Mouse (Mus musculus): ENCODE measurements around the gene Nphp3.
A peak's percentile ranks its signal among the peaks of the same experiment; 100 is the strongest.

Nphp3 gene

DNA sequence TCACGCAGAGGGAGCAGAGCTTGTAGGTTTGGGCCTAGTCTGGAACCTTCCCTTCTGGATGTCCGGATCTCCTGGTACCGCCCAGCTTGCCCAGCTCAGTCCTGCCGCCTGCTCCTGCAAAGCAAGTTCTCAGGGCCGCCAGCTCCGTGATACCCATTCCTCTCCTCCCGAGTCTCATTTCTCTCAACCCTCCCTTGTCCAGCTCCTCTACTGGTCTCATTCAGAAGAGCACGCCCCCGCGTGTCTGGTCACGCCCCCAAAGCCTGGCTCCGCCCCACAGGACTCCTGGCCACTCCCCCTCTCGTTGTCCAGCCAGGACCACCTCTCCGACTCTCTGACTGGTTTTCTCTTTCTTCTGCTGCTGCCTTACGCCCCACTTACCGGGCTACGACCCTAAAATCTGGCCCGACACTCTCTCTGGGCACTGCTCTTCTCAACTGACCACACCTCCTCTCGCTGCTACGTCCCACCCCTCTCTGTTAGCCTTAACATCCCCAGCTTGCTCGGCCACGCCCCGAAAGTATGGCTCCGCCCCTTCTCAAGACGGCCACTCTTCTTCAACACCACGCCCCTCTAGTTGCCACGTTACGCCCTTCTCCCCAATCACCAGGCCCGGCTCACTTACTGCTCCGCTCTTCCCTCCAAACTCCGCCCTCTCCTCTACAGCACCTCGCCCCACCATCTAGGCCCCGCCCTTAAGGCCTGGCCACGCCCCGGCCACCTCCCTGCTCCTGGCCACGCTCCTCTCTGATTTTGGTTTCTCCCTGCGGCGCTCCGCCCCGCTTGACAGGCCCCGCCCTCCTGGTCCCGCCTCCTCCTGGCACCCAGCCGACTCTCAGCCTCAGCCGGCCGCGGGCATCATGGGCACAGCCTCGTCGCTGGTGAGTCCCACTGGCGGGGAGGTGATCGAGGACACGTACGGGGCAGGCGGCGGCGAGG lies at the start of gene Nphp3:
Gene Nphp3, plus strand, starts transcription at position 624 of the 939 bp plus-strand sequence.
- peak; percentile 99 for DNase-seq

DNA sequence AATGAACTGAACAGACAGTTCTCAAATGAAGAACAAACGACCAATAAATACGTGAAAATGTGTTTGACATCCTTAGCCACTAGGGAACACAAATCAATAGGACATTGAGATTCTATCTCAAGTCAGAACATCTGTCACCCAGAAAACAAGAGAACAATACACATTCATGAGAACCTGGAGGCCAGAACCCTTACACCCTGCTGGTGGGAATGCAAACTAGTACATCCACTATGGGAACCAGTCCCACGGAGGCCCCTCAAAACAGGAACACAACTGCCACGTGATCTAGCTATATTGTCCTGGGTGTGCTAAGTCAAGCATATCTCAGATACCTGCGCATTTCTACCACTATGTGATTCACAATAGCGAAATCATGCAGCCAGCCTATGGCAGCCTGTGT lies 43.6 kb upstream of the Nphp3 start:
- no peak for DNase-seq

DNA sequence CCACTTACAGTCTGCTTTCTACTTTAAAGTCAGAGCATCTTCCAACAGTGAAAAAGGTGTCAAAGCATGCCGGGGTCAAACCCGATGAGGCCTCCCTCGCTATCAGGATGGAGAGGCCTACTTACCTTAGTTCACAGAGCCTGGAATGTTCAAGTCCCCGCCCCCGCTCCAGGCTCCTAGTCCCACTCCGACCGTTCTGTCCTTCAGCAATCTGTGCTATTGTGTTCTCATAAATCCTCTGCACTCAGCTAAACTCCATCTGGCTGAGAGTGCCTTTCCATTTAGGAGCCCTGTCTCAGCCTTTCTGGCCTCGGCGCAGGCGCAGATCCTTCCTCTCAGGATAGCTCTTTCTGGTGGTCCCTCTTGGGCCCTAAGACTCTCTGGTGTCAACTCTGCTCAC lies 42.4 kb upstream of the Nphp3 start:
- peak; percentile 3 for DNase-seq

DNA sequence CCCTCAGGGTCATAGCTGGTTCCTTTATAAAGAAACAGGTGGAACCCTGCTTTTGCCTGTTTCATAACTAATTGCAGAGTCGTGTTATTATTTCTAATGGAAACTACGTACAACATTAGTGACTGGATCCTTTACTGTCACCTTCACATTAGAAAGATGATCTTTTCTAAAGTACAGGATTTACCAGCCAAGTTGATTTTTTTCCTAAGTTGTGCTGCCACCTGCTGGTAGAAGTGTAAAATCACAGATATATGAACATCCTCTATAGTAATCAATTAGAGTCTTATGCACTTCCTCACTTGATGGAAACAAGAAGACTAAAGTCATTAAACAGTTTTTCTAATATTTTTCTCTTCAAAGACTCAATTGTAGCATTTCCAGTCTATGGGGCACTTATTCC lies 5.8 kb upstream of the Nphp3 start:
- peak; percentile 57 for DNase-seq

DNA sequence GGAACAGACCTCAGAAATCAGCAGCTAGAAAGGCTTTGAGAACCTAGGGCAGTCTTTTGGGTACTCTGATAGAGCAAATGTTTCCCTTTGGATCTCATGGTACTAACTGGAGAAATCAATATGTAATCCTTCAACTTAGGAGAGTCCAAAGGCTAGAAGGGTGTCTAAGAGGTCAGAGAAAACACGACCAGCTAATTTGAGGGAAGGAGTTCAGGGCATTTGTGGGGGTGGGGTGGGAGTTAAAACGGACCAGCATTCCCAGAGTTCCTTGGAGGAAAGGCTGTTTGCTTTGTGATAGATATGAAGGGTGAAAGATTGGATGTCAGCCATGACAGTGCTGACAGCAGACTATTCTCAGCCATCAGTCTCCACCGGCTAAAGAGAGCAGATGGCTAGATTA lies 1.7 kb upstream of the Nphp3 start:
- no peak for DNase-seq

DNA sequence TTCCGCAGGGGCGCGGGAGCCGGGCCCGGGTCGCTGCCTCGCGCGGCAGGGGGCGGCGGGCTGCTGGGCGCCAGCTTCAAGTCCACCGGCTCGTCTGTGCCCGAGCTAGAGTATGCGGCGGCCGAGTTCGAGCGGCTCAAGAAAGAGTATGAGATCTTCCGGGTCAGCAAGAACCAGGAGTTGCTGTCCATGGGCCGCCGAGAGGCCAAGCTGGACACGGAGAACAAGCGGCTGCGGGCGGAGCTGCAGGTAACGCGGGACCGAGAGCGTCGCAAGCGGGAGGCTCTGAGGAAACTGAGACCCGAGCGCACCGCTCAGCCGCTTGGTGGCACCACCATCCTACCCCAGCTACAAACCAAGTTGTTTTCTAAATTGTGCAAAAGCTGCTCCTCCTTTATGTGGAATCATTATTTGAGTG lies 578 bp downstream of the Nphp3 start:
- DNase-seq = peak; percentile 73

DNA sequence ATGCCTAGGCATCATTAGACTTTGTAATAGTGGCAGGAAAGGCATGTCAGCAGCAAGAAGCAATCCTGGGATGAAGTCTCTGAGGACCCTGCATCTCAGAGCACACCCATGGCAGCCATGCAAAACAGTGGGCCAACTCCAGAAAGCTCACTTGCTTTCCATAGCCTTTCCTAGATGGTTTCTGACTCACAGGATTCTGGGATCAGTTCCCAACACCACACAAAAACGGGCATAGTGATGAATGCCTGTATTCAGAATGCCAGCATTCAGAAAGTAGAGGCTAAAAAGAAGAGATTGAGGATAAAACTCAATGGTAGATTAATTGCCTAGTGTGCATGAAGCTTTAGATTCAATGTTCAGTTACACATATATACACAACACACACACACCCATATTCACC lies 12.2 kb downstream of the Nphp3 start:
- DNase-seq = no peak

DNA sequence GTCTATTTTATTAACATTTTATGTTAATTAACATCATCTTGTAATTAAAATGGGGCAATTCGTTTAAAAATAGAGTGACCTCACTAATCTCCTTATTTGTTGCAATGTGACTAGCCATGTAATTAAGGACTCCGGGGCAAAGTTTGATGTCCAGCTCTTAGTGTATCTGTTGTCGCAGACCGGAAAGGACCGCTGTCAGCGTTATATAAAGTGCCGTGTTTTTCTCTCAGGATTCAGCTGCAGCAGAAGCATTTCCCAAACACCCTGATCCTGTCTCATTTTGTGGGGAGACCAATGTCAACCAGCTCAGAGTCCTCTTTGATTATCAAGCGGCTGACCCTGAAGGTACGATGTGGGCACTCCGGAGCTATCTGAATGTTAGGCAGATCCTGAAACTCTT lies 18.7 kb downstream of the Nphp3 start:
- DNase-seq = no peak

DNA sequence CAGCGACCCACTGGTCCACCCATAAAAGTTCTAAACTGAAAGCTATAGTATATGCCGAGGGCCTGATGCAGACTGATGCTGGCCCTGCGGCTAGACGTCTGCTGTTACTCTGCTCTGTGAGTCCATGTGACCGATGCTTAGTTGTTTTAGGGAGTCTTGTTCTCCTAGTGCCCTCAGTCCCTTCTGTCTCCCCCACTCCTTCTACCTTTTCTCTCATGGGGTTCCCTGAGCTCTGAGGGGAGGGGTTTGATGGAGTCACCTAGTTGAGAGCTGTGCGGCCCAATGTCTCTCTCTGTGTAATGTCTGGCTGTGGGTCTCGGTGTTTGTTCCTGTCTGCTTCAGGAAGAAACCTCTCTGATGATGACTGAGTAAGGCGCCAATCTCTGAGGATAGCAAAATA lies 24.8 kb downstream of the Nphp3 start:
- DNase-seq = no peak

DNA sequence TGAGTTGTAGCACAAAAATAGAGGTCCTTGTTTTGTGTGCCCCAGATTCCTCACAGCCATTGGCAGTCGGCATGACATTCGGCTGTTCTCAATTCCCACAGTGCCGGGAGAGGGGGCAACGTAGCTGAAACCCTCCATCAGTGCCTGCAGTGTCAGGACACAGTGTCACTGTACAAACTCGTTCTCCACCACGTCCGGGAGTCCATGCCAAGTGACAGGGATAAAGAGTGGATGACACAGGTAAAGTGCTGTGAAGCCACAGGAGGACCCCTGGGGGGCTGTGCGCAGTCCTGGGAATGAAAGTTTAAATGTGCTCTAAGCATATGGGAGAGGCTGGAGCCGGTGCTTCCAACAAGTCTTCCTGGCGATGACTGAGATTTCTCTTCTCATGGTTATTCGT lies 27.5 kb downstream of the Nphp3 start:
- DNase-seq = no peak

DNA sequence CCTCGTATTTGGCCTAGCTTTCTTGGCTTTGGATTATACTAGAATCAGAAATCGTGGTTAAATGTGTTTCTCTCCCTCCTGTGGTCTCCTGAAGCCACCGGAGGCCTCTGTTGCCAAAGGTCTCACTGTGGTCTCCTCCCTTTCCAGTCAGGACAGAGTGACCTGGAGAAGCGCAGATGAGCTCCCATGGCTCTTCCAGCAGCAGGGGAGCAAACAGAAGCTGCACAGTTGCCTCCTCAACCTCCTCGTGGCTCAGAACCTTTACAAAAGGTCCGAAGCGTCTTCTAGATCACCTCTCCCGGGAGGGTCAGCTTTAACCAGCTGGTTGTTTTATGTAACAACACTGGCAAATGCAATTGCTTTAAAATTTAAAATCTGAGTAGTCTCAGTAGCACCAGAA lies 31.9 kb downstream of the Nphp3 start:
- no peak for DNase-seq

DNA sequence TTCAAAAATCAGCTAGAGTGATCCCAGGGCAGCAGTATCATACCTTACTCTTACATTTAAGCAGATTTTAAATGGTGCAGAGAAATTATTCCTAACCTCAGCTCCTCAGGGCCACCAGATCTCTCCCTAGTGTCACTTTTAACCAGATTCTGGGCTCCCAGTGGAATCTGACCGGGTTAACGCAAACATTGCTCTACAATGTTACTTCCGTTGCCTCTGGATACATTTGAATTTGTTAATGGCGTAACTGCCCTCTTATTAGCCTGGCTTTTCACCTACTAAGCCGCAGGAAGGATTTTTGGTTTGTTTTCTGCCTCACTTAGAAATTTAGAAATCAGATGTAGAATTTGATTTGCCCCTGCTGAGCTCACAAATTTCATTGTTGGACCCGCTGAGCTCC lies 32.4 kb downstream of the Nphp3 start:
- no peak for DNase-seq

DNA sequence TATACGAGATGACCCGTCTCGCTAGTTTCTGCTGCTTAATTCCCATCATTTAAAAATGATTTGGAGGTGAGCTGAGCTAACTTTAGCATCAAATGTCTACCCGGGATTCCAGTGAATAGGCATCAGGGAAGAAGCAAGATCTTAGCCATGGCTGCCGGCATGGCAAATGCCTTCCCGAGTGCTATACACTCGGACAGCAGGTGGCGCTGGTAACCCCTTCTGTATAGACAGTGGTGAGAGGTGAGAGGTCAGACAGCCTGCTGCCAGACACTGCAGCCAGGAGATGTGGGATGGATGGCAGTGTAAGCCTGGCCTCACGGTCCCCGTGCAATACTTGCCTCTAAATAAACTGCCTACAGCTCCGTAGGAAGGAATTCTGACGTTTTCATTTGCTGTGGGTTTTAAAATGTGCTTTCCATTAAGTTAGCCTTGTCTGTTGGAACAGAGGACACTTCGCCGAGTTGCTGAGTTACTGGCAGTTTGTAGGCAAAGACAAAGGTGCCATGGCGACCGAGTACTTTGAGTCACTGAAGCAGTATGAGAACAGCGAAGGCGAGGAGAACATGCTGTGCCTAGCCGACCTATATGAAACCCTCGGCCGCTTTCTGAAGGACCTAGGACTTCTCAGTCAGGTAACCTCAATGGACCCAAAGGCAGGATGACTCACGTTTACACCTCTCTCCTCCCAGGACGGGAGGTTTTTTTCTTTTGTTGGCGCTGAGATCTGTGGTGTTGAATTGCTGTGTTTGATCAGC lies 33.1 kb downstream of the Nphp3 start:
- DNase-seq = peak; percentile 80

DNA sequence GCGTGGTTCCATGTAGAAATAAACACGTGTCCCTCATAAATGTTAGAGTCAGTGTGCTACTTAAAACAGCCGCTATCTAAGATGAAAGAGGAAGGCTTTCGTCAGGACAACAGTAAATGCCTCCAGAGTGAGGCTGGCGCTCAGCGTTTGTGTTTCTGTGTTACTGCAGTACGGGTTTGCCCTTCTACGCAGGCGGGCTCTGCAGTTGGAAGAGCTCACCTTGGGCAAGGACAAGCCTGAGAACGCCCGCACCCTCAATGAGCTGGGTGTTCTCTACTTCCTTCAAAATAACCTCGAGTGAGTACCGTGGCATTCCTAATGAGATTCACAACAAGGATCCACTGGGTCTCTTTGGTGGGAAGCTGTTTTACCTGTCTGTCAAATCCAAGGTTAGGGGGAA lies 35.9 kb downstream of the Nphp3 start:
- no peak for DNase-seq

DNA sequence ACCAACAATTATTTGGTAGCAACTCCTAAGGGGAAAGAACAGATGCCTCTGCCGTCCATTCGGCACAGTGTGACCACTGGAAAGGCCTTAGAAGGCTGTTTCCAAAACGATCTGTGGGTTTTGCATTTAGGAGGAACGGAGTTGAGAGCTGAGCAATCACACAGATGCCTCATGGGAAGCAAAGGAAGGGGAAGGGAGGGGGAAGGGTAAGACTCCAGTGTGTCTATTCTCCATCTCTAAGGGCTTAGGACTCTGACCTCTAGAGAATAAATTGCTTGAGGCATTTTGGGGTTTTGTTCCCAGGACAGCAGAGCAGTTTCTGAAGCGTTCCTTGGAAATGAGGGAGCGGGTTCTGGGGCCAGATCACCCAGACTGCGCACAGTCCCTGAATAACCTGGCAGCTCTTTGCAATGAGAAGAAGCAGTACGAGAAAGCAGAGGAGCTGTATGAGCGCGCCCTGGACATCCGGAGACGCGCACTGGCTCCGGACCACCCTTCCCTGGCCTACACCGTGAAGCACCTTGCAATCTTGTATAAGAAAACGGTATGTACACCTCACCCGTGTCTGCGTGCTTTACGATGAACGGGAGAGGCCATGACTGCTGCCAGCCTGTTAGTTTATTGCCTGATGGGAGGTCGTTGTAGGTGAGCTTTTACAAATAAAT lies 36.8 kb downstream of the Nphp3 start:
- DNase-seq = no peak

DNA sequence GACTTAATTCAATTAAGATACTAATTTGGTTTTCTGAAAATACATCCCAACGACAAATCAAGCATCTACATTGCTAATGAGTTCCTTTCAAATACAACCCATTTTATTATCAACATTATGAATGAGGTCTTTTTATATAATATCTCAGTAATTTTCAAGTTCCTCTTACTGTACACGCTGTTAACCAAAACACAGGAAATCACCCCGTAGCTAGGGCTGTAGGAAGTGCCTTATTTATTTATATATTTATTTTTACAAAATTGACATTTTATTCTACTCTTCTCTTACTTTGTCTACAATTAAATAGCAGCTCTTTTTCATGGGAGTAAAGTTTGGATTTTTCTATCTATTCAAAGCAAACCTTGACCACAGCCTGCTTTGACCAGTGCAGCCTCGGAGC lies 37.4 kb downstream of the Nphp3 start:
- no peak for DNase-seq

DNA sequence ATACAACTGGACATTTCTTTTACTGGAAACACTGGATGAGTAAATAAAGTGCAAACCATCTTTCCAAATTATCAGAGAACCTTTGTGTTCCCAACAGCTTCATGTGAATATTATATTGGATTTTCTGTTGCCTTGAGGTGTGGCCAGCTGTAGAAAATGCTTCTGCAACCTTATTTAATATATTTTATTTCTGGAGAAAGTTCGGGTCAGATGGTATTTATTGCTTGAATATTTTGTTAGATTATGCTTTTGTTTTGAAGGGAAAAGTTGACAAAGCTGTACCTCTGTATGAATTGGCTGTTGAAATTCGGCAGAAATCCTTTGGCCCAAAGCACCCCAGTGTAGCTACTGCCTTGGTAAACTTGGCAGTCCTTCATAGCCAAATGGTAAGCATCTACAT lies 38.0 kb downstream of the Nphp3 start, which contains the start of gene Gm28305:
Gene Gm28305, plus strand, starts transcription at position 301 of the 400 bp plus-strand sequence.
- DNase-seq = no peak

DNA sequence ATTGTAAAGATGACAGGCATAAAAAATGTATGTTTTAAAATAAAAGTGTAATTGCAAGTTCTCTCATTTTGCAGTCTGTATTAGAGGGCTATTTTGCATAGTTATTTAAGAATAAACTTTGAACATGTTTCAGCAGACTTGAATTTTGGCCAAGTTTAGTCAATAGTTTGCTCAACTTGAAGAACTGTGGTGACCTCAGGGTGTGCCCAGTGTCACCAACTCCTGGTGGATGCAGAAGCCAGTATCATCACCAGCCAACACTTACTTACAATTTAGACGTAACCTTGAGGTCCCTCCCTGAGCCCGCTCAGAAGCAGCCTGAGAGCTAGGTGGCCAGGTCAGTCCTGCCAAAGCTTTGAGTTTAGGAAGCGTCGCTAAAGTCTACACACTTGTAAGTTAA lies 41.3 kb downstream of the Nphp3 start:
- no peak for DNase-seq

DNA sequence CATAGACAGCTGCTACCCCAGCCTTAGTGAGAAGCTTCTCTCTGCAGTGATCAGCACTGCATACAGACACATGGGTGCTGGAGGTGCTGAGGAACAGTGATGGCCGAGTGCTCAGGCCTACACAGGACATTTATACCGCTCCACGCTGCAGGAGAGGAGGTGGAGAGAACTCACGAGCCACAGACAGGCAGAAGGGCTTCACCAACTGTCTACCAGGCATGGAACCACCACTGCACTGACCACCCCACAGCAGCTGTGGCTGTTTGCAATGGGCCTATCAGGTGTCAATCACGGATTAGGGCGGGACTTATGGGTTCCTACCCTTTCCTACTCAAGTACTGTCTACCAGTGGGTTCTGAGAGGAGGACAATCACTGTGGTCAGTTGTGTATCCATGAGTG lies 48.7 kb downstream of the Nphp3 start:
- no peak for DNase-seq

DNA sequence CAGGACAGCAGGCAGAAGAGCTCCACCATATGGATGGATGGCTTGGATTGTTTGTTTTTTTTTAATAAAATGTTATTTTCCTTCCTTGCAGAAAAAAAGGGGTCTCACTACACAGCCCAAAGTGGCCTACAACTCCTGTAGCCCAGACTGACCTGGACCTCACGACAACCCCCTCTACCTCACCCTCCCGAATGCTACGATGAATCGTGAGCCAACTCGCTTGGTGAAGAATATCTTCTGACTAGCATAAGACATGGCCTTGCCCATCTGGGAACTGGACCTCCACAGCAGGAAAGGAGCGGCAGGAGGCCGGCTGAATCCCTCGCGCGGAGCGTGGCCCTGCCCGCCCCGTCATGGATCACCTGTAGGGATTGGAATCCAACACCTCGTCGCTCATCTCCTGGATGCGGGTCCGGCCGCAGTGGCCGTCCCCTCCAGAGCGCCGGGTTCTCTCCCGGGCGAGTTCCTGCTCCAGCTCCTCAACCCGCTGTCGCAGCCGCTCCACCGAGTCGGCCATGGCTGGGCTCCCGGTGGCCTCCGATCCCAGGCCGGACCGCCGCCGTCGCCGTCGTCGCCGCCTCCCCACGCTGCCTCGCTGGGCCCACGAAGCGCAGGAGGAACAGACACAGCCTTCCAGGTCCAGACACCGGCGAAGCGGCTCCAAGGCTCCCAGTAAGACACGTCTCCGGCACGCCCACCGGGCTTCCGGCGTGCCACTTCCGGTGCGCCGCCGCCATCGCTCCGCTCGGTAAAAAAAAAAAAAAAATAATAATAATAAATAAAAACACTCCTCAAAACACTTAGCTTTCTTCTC lies 60.3 kb downstream of the Nphp3 start, which contains the start of gene Uba5:
Gene Uba5, minus strand, starts transcription at position 705 of the 814 bp plus-strand sequence.
- peak; percentile 77 for DNase-seq

DNA sequence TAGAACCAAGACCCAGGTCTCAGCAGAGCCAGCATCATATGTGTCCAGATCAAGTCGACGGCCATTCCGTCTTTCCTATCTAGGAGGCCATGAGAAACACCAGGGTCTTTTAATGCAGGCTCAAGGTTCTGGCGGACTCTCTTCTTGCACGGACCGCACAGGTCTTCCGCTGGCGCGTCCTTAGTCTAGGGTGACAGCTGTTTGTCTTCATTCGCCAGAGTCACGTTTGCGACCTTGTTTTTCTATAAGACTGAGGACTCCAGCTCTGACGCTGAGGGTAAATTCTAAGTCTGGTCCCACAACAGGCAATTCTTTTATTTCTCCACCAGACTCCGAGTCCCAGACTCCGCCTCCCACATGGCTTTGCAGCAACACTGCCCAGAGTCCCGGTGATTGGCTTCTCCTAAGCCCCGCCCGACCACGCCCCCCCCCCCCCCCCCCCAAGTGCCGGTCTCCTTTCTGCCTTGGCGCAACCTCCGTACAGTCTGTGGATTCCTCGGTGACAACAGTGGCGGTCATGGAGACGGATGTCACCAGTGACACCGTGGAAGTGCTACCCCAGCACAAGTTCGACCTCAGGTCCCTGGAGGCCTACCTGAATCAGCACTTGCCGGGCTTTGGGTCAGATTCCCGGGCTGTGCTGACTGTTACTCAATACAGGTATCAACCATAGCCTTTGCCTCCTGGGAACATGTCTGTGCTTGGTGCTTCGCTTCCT lies 61.1 kb downstream of the Nphp3 start, which contains the start of gene Acad11:
Gene Acad11, plus strand, starts transcription at position 134 of the 718 bp plus-strand sequence.
- DNase-seq = peak; percentile 81

DNA sequence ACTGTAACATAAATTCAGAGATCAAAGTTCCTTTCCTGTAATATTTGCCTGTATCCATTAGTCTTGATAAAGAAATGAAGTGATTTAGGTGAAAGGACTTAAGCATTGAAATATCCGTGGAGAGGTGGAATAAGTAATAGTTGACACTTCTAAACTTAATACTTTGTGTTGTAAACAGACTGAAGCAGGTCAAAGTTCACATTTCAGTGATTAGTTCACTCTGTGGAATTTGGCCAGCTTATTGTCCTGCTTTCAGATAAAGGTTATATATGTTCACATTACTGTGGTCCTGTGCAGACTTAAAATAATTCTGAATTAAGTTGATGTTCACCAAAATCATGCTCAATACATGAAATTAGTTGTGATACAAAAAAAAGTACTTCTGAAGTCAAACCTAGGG lies 62.2 kb downstream of the Nphp3 start:
- DNase-seq = no peak

All from right cerebral cortex, postnatal 4 days (tissue).